Mouse (Mus musculus): Measurements from ENCODE around the gene Jph4. TPM values are rescaled to one million over a fixed set of nuclear protein-coding genes. Genes with fewer than 3 reads are reported as not detected.

The Jph4 gene
- polyA plus RNA-seq, 1 experiment from 2014 or later, result 1.1 TPM

Other genes with a start within 250 kb of the Jph4 start
- 7.7 and 8.6 TPM in 2 replicates for gene Homez, start 246.0 kb downstream of the Jph4 start, polyA plus RNA-seq (2015; fragmentation: Nextera tagmentation; extraction: Ambion mirVana)
- 1.2 TPM in 2 replicates for gene Ppp1r3e, start 239.4 kb downstream of the Jph4 start, polyA plus RNA-seq (2015; fragmentation: Nextera tagmentation; extraction: Ambion mirVana)
- gene Bcl2l2, start 233.6 kb downstream of the Jph4 start, polyA plus RNA-seq (2015; fragmentation: Nextera tagmentation; extraction: Ambion mirVana), result 4.0 and 4.2 TPM in 2 replicates
- gene Gm20521, start 233.5 kb downstream of the Jph4 start, polyA plus RNA-seq (2015; fragmentation: Nextera tagmentation; extraction: Ambion mirVana), result 0.12 TPM in 1 of 2 replicates, not detected in the other
- 67.8 and 78.6 TPM in 2 replicates for gene Pabpn1, start 224.4 kb downstream of the Jph4 start, polyA plus RNA-seq (2015; fragmentation: Nextera tagmentation; extraction: Ambion mirVana)
- 29.2 and 32.2 TPM in 2 replicates for gene Slc22a17, start 203.8 kb downstream of the Jph4 start, polyA plus RNA-seq (2015; fragmentation: Nextera tagmentation; extraction: Ambion mirVana)
- 26.8 and 30.3 TPM in 2 replicates for gene Efs, start 190.8 kb downstream of the Jph4 start, polyA plus RNA-seq (2015; fragmentation: Nextera tagmentation; extraction: Ambion mirVana)
- not detected in 2 replicates for gene Il25, start 184.2 kb downstream of the Jph4 start, polyA plus RNA-seq (2015; fragmentation: Nextera tagmentation; extraction: Ambion mirVana)
- 3.4 and 4.9 TPM in 2 replicates for gene Cmtm5, start 180.7 kb downstream of the Jph4 start, polyA plus RNA-seq (2015; fragmentation: Nextera tagmentation; extraction: Ambion mirVana)
- 0.56 and 2.1 TPM in 2 replicates for gene Myh6, start 150.0 kb downstream of the Jph4 start, polyA plus RNA-seq (2015; fragmentation: Nextera tagmentation; extraction: Ambion mirVana)
- not detected in 2 replicates for gene Gm17428, start 140.0 kb downstream of the Jph4 start, polyA plus RNA-seq (2015; fragmentation: Nextera tagmentation; extraction: Ambion mirVana)
- 7.6 and 25.7 TPM in 2 replicates for gene Myh7, start 122.3 kb downstream of the Jph4 start, polyA plus RNA-seq (2015; fragmentation: Nextera tagmentation; extraction: Ambion mirVana)
- gene Ngdn, start 101.5 kb downstream of the Jph4 start, polyA plus RNA-seq (2015; fragmentation: Nextera tagmentation; extraction: Ambion mirVana), result 74.7 and 74.9 TPM in 2 replicates
- gene Zfhx2, start 24.6 kb downstream of the Jph4 start, polyA plus RNA-seq (2015; fragmentation: Nextera tagmentation; extraction: Ambion mirVana), result 3.1 and 3.6 TPM in 2 replicates
- 19.9 and 22.5 TPM in 2 replicates for gene Thtpa, start 22.2 kb downstream of the Jph4 start, polyA plus RNA-seq (2015; fragmentation: Nextera tagmentation; extraction: Ambion mirVana)
- gene Ap1g2, start 10.3 kb downstream of the Jph4 start, polyA plus RNA-seq (2015; fragmentation: Nextera tagmentation; extraction: Ambion mirVana), result 46.2 and 54.8 TPM in 2 replicates
- gene Dhrs2, start 105.1 kb upstream of the Jph4 start, polyA plus RNA-seq (2015; fragmentation: Nextera tagmentation; extraction: Ambion mirVana), result 0.22 TPM in 1 of 2 replicates, not detected in the other